In the genomic region with DNA sequence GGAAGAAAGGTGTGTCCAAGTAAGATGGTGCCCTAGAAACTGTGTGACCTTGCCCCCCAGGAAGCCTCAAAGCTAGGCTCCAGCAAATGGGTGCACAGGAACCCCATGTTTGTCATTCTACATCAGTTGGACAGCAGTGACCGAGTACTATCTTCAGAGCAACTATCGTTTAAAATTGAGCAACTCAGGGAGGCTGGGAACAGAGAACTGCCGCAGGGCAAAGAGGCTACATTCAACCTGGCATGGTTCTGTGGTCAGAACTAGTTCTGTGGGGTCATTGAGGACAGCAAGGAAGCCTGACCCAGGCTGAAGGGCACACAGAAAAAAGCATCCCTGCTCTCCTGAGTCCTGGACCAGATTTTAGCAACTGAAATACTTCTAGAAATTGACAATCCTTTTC, we compare ENCODE assay signal across 24 mouse cellular contexts. TPM values are rescaled to one million over a fixed set of nuclear protein-coding genes. Genes with fewer than 3 reads are reported as not detected.
A peak's percentile ranks its signal among the peaks of the same experiment; 100 is the strongest.
DNase-seq lines count a peak whose midpoint lies in the region; ATAC-seq and TF ChIP-seq lines count a peak whose summit lies in the region.
"Had no signal": no experiment of that assay in that cellular context is flagged by ENCODE, and none has a peak within 500 bp of the region (broad histone marks: within the 10 kb centered on the region; RNA-seq: fewer than 3 reads in every experiment).

No protein-coding gene starts in this region.

- peaks cover 3% of the 10 kb centered on the region; the same call in 1 of the 2 replicates for H3K4me1 ChIP-seq in liver, adult 2 months (ENCODE audit: control insufficient read depth, insufficient read depth, low read length)
- peaks cover 4% of the 10 kb centered on the region; the same call in 1 of the 2 replicates for H3K4me1 ChIP-seq in brown adipose tissue, adult 24 weeks (ENCODE audit: control insufficient read depth, insufficient read depth, insufficient read length, low read length)
- no peaks in the 10 kb centered on the region for H3K4me1 ChIP-seq in intestine, embryonic 15.5 days (replicated peaks)
- H3K4me1 ChIP-seq in thymus, adult 2 months (replicated peaks; ENCODE audit: control insufficient read depth, insufficient read depth, low read length), result peaks cover 6% of the 10 kb centered on the region
- H3K4me1 ChIP-seq: embryonic facial prominence, embryonic 10.5 days; embryonic facial prominence, embryonic 12.5 days had no signal

- DNase-seq in liver, adult 2 months (ENCODE audit: extremely low read depth, low read depth, low spot score), result peak; percentile 81
- no peak for DNase-seq in liver
- DNase-seq in 416B (ENCODE audit: low read depth), result peak; percentile 46
- DNase-seq in thymus, adult 2 months, result no peak
- DNase-seq: adrenal gland, adult 8-10 months; adrenal gland, postnatal 14 days; B cell, adult 2 months; cerebellum, adult 11-12 months; cerebellum, adult 2 months; cerebellum, adult 9-10 months; cerebellum, postnatal 10 days; cerebellum, postnatal 25 days; forebrain, postnatal 0 days had no signal

- ATAC-seq in megakaryocyte progenitor cell, adult 5-6 weeks (replicated peaks; ENCODE audit: poor library complexity), result peak; percentile 32; the same call in 1 of the 2 replicates
- ATAC-seq in intestine, embryonic 15.5 days, result no peak
- ATAC-seq: CD4-positive, CD25-positive, alpha-beta regulatory T cell, adult 4 months; forebrain, embryonic 13.5 days; forebrain, embryonic 15.5 days; forebrain, postnatal 0 days; Patski had no signal

- no peaks in the 10 kb centered on the region for H3K27me3 ChIP-seq in liver, adult 2 months (ENCODE audit: control insufficient read depth, insufficient read depth, low read length)
- H3K27me3 ChIP-seq in intestine, embryonic 15.5 days (replicated peaks), result no peaks in the 10 kb centered on the region
- H3K27me3 ChIP-seq in thymus, adult 2 months (ENCODE audit: control insufficient read depth, insufficient read depth, low read length), result no peaks in the 10 kb centered on the region
- H3K27me3 ChIP-seq: CH12.LX; embryonic facial prominence, embryonic 12.5 days; forebrain, embryonic 13.5 days; forebrain, embryonic 15.5 days; Patski had no signal

- peaks cover 20% of the 10 kb centered on the region; the same call in 1 of the 2 replicates for H3K79me2 ChIP-seq in liver, adult 2 months (ENCODE audit: control insufficient read depth, insufficient read depth, low read length)

- no peak for TF ChIP-seq POLR2A in liver, adult 2 months (IDR thresholded peaks at IDR 0.05; ENCODE audit: extremely low read depth, insufficient read depth, low read length)
- TF ChIP-seq POLR2A in thymus, adult 2 months (IDR thresholded peaks at IDR 0.05; ENCODE audit: control insufficient read depth, extremely low read depth, insufficient read depth, low read length, poor library complexity), result no peak

- H3K4me2 ChIP-seq in intestine, embryonic 15.5 days (replicated peaks), result no peak overlapping the region
- H3K4me2 ChIP-seq: embryonic facial prominence, embryonic 12.5 days; forebrain, embryonic 13.5 days; forebrain, embryonic 15.5 days had no signal

- H3K36me3 ChIP-seq in liver, adult 2 months (ENCODE audit: control insufficient read depth, insufficient read depth, low read length), result no peaks in the 10 kb centered on the region
- H3K36me3 ChIP-seq in intestine, embryonic 15.5 days, result no peaks in the 10 kb centered on the region
- H3K36me3 ChIP-seq in thymus, adult 2 months (ENCODE audit: control insufficient read depth, insufficient read depth, low read length), result no peaks in the 10 kb centered on the region
- H3K36me3 ChIP-seq: embryonic facial prominence, embryonic 10.5 days; embryonic facial prominence, embryonic 12.5 days; forebrain, embryonic 15.5 days had no signal

- 38% methylated on average over 3 of the region's 3 CpGs for WGBS in liver, adult 2 months
- WGBS in intestine, embryonic 15.5 days, result 92% methylated on average over 3 of the region's 3 CpGs
- WGBS in thymus, adult 2 months, result 94% methylated on average over 3 of the region's 3 CpGs

- no peak for TF ChIP-seq CTCF in liver, adult 2 months (IDR thresholded peaks at IDR 0.05; ENCODE audit: low read depth, low read length)
- TF ChIP-seq CTCF in thymus, adult 2 months (IDR thresholded peaks at IDR 0.05; ENCODE audit: borderline replicate concordance, control insufficient read depth, extremely low read depth, insufficient read depth, low read length, poor library complexity), result no peak

- H3K4me3 ChIP-seq in liver, adult 2 months (ENCODE audit: insufficient read depth, low read depth, low read length), result no peak overlapping the region
- H3K4me3 ChIP-seq in brown adipose tissue, adult 24 weeks (ENCODE audit: insufficient read depth, low read depth, low read length), result no peak overlapping the region
- H3K4me3 ChIP-seq in intestine, embryonic 15.5 days (replicated peaks), result no peak overlapping the region
- no peak overlapping the region for H3K4me3 ChIP-seq in thymus, adult 2 months (ENCODE audit: control insufficient read depth, insufficient read depth, low read length)
- H3K4me3 ChIP-seq: embryonic facial prominence, embryonic 10.5 days; embryonic facial prominence, embryonic 12.5 days; forebrain, embryonic 13.5 days; forebrain, embryonic 15.5 days had no signal

- no peaks in the 10 kb centered on the region for H3K9me3 ChIP-seq in intestine, embryonic 15.5 days
- H3K9me3 ChIP-seq: embryonic facial prominence, embryonic 10.5 days; embryonic facial prominence, embryonic 12.5 days; forebrain, embryonic 13.5 days; forebrain, embryonic 15.5 days; G1E had no signal

- H3K27ac ChIP-seq in liver, adult 2 months (replicated peaks; ENCODE audit: insufficient read depth, low read depth, low read length), result no peak overlapping the region
- peak overlapping the region; percentile 33; the same call in 1 of the 2 replicates for H3K27ac ChIP-seq in brown adipose tissue, adult 24 weeks (replicated peaks; ENCODE audit: low read depth, low read length)
- H3K27ac ChIP-seq in intestine, embryonic 15.5 days, result no peak overlapping the region
- H3K27ac ChIP-seq in thymus, adult 2 months (ENCODE audit: control insufficient read depth, insufficient read depth, low read length), result no peak overlapping the region
- H3K27ac ChIP-seq: embryonic facial prominence, embryonic 10.5 days; embryonic facial prominence, embryonic 12.5 days; forebrain, embryonic 13.5 days; forebrain, embryonic 15.5 days had no signal

- H3K9ac ChIP-seq in liver, adult 2 months (ENCODE audit: low read depth, low read length), result no peak overlapping the region
- no peak overlapping the region for H3K9ac ChIP-seq in intestine, embryonic 15.5 days
- H3K9ac ChIP-seq: embryonic facial prominence, embryonic 12.5 days; forebrain, embryonic 13.5 days; forebrain, embryonic 15.5 days; forebrain, postnatal 0 days had no signal

RNA-seq across cellular contexts. Expression of a gene that starts 37.0 kb away (rescaled TPM):
- 18.2 and 24.4 TPM in 2 replicates for total RNA-seq in liver, adult 2 months (2014; rRNA removed)
- 3.5 TPM in 2 replicates for polyA plus RNA-seq in liver, adult 2 months (2012; rRNA removed)
- polyA plus RNA-seq in brown adipose tissue, adult 24 weeks (2012; ENCODE audit: insufficient read depth, insufficient read length, missing spikeins), result 22.8 and 26.4 TPM in 2 replicates
- 46.4 and 49.2 TPM in 2 replicates for total RNA-seq in megakaryocyte progenitor cell, adult 5-6 weeks (2015)
- 68.3 and 82.1 TPM in 2 replicates for total RNA-seq in megakaryocyte progenitor cell, adult 5-6 weeks (2017)
- 62.9 and 63.8 TPM in 2 replicates for polyA plus RNA-seq in intestine, embryonic 15.5 days (2015; fragmentation: Nextera tagmentation; extraction: Ambion mirVana)
- 3.3 and 4.8 TPM in 2 replicates for polyA plus RNA-seq in thymus, adult 2 months (2012; rRNA removed)

RNA-seq across cellular contexts. Expression of a gene that starts 37.2 kb away (rescaled TPM):
- total RNA-seq in liver, adult 2 months (2014; rRNA removed), result 14.0 and 16.6 TPM in 2 replicates
- 7.2 and 7.6 TPM in 2 replicates for polyA plus RNA-seq in liver, adult 2 months (2012; rRNA removed)
- polyA plus RNA-seq in brown adipose tissue, adult 24 weeks (2012; ENCODE audit: insufficient read depth, insufficient read length, missing spikeins), result 29.0 and 31.7 TPM in 2 replicates
- total RNA-seq in megakaryocyte progenitor cell, adult 5-6 weeks (2015), result 81.0 and 86.6 TPM in 2 replicates
- total RNA-seq in megakaryocyte progenitor cell, adult 5-6 weeks (2017), result 54.6 and 57.9 TPM in 2 replicates
- 26.3 and 26.5 TPM in 2 replicates for polyA plus RNA-seq in intestine, embryonic 15.5 days (2015; fragmentation: Nextera tagmentation; extraction: Ambion mirVana)
- polyA plus RNA-seq in thymus, adult 2 months (2012; rRNA removed), result 8.2 and 12.8 TPM in 2 replicates

Comparison
In these comparisons a context has a peak if more than half of its experiments do, and no peak if none do; other contexts are left out.
1. DNase-seq: peak in liver, adult 2 months (single experiment) and 416B (single experiment); none in liver (single experiment) and thymus, adult 2 months (single experiment).